8 mouse cellular contexts compared by ENCODE assay signal in the genomic region with DNA sequence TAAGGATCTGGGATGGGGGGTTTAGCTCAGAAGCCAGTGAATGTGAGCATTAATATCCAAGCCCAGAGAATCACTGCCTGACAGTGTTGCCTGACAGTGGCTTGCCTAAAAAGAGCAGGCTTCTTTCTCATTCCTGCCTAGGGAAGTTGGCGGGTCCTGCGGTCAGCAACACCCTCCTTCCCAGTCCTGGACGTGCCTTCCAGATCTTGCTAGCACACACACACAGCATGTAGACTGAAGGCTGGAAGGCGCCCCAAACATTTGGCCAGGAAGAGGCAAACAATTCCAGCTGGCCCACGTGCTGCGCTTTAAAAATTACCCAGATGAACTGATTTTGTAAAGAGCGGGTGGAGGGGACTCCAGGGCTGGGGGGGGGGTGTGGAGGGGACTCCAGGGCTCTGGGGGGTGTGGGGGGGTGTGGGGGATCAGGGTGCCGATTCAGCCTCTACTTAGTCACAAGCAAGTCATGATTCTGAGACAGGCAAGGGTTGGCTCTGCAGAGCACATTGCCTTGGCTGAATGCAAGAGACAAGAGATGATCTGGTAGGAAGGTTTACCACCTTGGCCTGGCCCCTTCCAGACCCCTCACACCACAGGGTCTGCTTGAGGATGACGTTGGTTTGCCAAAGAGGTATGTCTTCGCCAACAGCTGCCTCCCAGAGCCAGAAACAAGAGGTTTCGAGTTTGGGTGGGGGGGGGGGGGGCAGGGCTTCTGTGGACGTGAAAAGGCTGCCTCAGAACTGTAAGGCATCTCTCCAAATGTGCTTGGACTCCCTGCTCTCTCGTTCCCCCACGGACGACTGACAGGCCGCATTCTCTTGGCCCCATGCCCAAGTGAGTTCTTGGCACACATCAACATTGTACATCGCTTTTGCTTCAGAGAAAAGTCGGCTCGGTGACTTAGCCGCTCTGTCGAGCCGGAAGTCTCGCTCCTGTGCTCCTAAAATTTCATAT.
DNase-seq lines count a peak whose midpoint lies in the region; ATAC-seq lines count a peak whose summit lies in the region.

No protein-coding gene starts in this region.

- no peaks in the 10 kb centered on the region for H3K36me3 ChIP-seq in hindbrain, embryonic 15.5 days
- H3K36me3 ChIP-seq in midbrain, embryonic 15.5 days (replicated peaks), result no peaks in the 10 kb centered on the region

- peak overlapping the region; percentile 47 for H3K27ac ChIP-seq in hindbrain, embryonic 15.5 days (replicated peaks)
- 0 out of 2 replicates have a peak overlapping the region, but pooled peaks have one; percentile 11 for H3K27ac ChIP-seq in midbrain, embryonic 15.5 days

- H3K4me3 ChIP-seq in hindbrain, embryonic 15.5 days, result no peak overlapping the region
- no peak overlapping the region for H3K4me3 ChIP-seq in midbrain, embryonic 15.5 days

- H3K4me1 ChIP-seq in hindbrain, embryonic 15.5 days (replicated peaks), result peaks cover 27% of the 10 kb centered on the region
- peaks cover 11% of the 10 kb centered on the region for H3K4me1 ChIP-seq in midbrain, embryonic 15.5 days

- peak; percentile 81 to 88 for DNase-seq in adrenal gland, adult (ENCODE audit: inconsistent age in 2 of 2, low spot score in 1 of 2)
- peak; percentile 86 to 87 for DNase-seq in cerebellum, adult 18-20 months
- DNase-seq in gastrocnemius, adult 8-10 months (ENCODE audit: low spot score in 2 of 2), result peak; percentile 57 to 69
- DNase-seq in left cerebral cortex, postnatal 4 days, result peak; percentile 90
- DNase-seq in thymus, postnatal 10 days (ENCODE audit: low spot score in 2 of 2), result no peak
- no peak for DNase-seq in yolk sac, embryonic 10.5 days (ENCODE audit: low spot score)

- peak overlapping the region; percentile 16 for H3K4me2 ChIP-seq in hindbrain, embryonic 15.5 days
- H3K4me2 ChIP-seq in midbrain, embryonic 15.5 days, result no peak overlapping the region

- ATAC-seq in hindbrain, embryonic 15.5 days (ENCODE audit: low FRiP score, low read depth), result peak; percentile 63; the same call in 1 of the 2 replicates
- ATAC-seq in midbrain, embryonic 15.5 days (replicated peaks), result 0 out of 2 replicates have a peak, but pooled peaks have one; percentile 54

- WGBS in hindbrain, embryonic 15.5 days, result 30% methylated on average over 23 of the region's 23 CpGs
- WGBS in midbrain, embryonic 15.5 days, result 49% methylated on average over 23 of the region's 23 CpGs

- 0 out of 2 replicates have a peak, but pooled peaks cover 4% of the 10 kb centered on the region for H3K27me3 ChIP-seq in hindbrain, embryonic 15.5 days
- H3K27me3 ChIP-seq in midbrain, embryonic 15.5 days (replicated peaks), result no peaks in the 10 kb centered on the region

- no peaks in the 10 kb centered on the region for H3K9me3 ChIP-seq in hindbrain, embryonic 15.5 days
- H3K9me3 ChIP-seq in midbrain, embryonic 15.5 days, result no peaks in the 10 kb centered on the region

- H3K9ac ChIP-seq in hindbrain, embryonic 15.5 days, result no peak overlapping the region
- H3K9ac ChIP-seq in midbrain, embryonic 15.5 days, result no peak overlapping the region

- intact Hi-C loops in left cerebral cortex, postnatal 4 days (cut with DNase I), result loop anchor here (1.0 kb wide), 1 partner anchor 935 kb away; no protein-coding TSS in a partner anchor

Comparison
In these comparisons a context has a peak if more than half of its experiments do, and no peak if none do; other contexts are left out.
1. DNase-seq: peak in adrenal gland, adult (2 of 2), cerebellum, adult 18-20 months (2 of 2), gastrocnemius, adult 8-10 months (2 of 2) and left cerebral cortex, postnatal 4 days (single experiment); none in thymus, postnatal 10 days (0 of 2) and yolk sac, embryonic 10.5 days (single experiment).